Mouse (Mus musculus): ENCODE measurements around the gene Creld1.

Gene Creld1

GRCm38 (mm10) chr6:113483100-113483615 is at the start of gene Creld1:
TSS of gene Creld1 (plus strand) at chr6:113483297.
- DNase-seq (ENCODE audit: low read depth, low spot score), result peak; percentile 90

GRCm38 (mm10) chr6:113433661-113434060 is 49.4 kb upstream of the Creld1 start:
- DNase-seq (ENCODE audit: low read depth, low spot score), result no peak

GRCm38 (mm10) chr6:113434691-113435090 is 48.4 kb upstream of the Creld1 start:
- DNase-seq (ENCODE audit: low read depth, low spot score), result no peak

- DNase-seq (ENCODE audit: low read depth, low spot score), result no peak
Measured at GRCm38 (mm10) chr6:113435664-113436205, 47.4 kb upstream of the Creld1 start, which contains the start of gene Cidec. TSS of gene Cidec (minus strand) at chr6:113435760.

GRCm38 (mm10) chr6:113437135-113437534 is 46.0 kb upstream of the Creld1 start:
- DNase-seq (ENCODE audit: low read depth, low spot score), result no peak

- no peak for DNase-seq (ENCODE audit: low read depth, low spot score)
Measured at GRCm38 (mm10) chr6:113438721-113439430, 44.2 kb upstream of the Creld1 start.

GRCm38 (mm10) chr6:113440686-113441085 is 42.4 kb upstream of the Creld1 start:
- no peak for DNase-seq (ENCODE audit: low read depth, low spot score)

- DNase-seq (ENCODE audit: low read depth, low spot score), result peak; percentile 66
Measured at GRCm38 (mm10) chr6:113441147-113441680, 41.9 kb upstream of the Creld1 start.

GRCm38 (mm10) chr6:113442087-113442441 is 41.0 kb upstream of the Creld1 start:
- DNase-seq (ENCODE audit: low read depth, low spot score), result no peak

GRCm38 (mm10) chr6:113442442-113443090 is 40.5 kb upstream of the Creld1 start, which contains the start of gene Jagn1:
TSS of gene Jagn1 (plus strand) at chr6:113442569.
- peak; percentile 91 for DNase-seq (ENCODE audit: low read depth, low spot score)

- no peak for DNase-seq (ENCODE audit: low read depth, low spot score)
Measured at GRCm38 (mm10) chr6:113443091-113443490, 40.0 kb upstream of the Creld1 start.

GRCm38 (mm10) chr6:113444207-113444965 is 38.7 kb upstream of the Creld1 start:
- DNase-seq (ENCODE audit: low read depth, low spot score), result no peak

- no peak for DNase-seq (ENCODE audit: low read depth, low spot score)
Measured at GRCm38 (mm10) chr6:113447639-113448038, 35.5 kb upstream of the Creld1 start.

- no peak for DNase-seq (ENCODE audit: low read depth, low spot score)
Measured at GRCm38 (mm10) chr6:113451839-113452238, 31.3 kb upstream of the Creld1 start.

- no peak for DNase-seq (ENCODE audit: low read depth, low spot score)
Measured at GRCm38 (mm10) chr6:113455007-113455406, 28.1 kb upstream of the Creld1 start.

GRCm38 (mm10) chr6:113457952-113458534 is 25.1 kb upstream of the Creld1 start, which contains the start of gene Il17re:
TSS of gene Il17re (plus strand) at chr6:113458484.
- no peak for DNase-seq (ENCODE audit: low read depth, low spot score)

- no peak for DNase-seq (ENCODE audit: low read depth, low spot score)
Measured at GRCm38 (mm10) chr6:113458635-113459034, 24.5 kb upstream of the Creld1 start.

GRCm38 (mm10) chr6:113464040-113464439 is 19.1 kb upstream of the Creld1 start:
- no peak for DNase-seq (ENCODE audit: low read depth, low spot score)

GRCm38 (mm10) chr6:113465602-113466001 is 17.5 kb upstream of the Creld1 start:
- DNase-seq (ENCODE audit: low read depth, low spot score), result no peak

- no peak for DNase-seq (ENCODE audit: low read depth, low spot score)
Measured at GRCm38 (mm10) chr6:113468512-113468911, 14.6 kb upstream of the Creld1 start.

- no peak for DNase-seq (ENCODE audit: low read depth, low spot score)
Measured at GRCm38 (mm10) chr6:113469021-113469420, 14.1 kb upstream of the Creld1 start.

All from c-Kit-negative CD71-positive TER-119-positive erythroid progenitor cells, embryonic 14.5 days (primary cell).